Mouse (Mus musculus) liver, embryonic 11.5 days (tissue): Measurements from ENCODE around the gene Pnpla5. TPM values are rescaled to one million over a fixed set of nuclear protein-coding genes. Genes with fewer than 3 reads are reported as not detected.
A peak's percentile ranks its signal among the peaks of the same experiment; 100 is the strongest.

Experiments
- ATAC-seq: fragments of 200-750 bp; cut with Nextera tagmentation; replicated peaks from 2 replicates; pipeline ENCODE4 v1.8.0; 2017; ENCODE audit warnings: moderate number of reproducible peaks, mild to moderate bottlenecking, moderate TSS enrichment, moderate library complexity; ENCODE audit not compliant: low FRiP score
- DNase-seq: peaks from one replicate; pipeline ENCODE4 v3.0.0-alpha.2; 2017; ENCODE audit warnings: low spot score
- H3K27ac ChIP-seq: fragments of 300-500 bp; sonication (generic); 2 replicates; pipeline ENCODE4 v1.5.1; 2014; ENCODE audit warnings: mild to moderate bottlenecking, low read depth, low read length, control low read depth
- H3K27me3 ChIP-seq: fragments of 300-500 bp; sonication (generic); replicated peaks from 2 replicates; pipeline ENCODE4 v1.6.1; 2014; ENCODE audit warnings: low read length, mixed read lengths; ENCODE audit not compliant: control insufficient read depth, insufficient read depth
- H3K36me3 ChIP-seq: fragments of 300-500 bp; sonication (generic); 2 replicates; pipeline ENCODE4 v1.6.1; 2014; ENCODE audit warnings: mild to moderate bottlenecking, low read length, moderate library complexity, mixed read lengths; ENCODE audit not compliant: control insufficient read depth, insufficient read depth
- H3K4me1 ChIP-seq: fragments of 300-500 bp; sonication (generic); replicated peaks from 2 replicates; pipeline ENCODE4 v1.6.1; 2014; ENCODE audit warnings: low read length, mixed read lengths; ENCODE audit not compliant: control insufficient read depth, insufficient read depth
- H3K4me2 ChIP-seq: fragments of 300-500 bp; sonication (generic); 2 replicates; pipeline ENCODE4 v1.6.1; 2014; ENCODE audit warnings: mild to moderate bottlenecking, control low read depth, moderate library complexity
- H3K4me3 ChIP-seq: fragments of 300-500 bp; sonication (generic); 2 replicates; pipeline ENCODE4 v1.5.1; 2014; ENCODE audit warnings: low read depth, low read length, control low read depth
- H3K9ac ChIP-seq: fragments of 300-500 bp; sonication (generic); 2 replicates; pipeline ENCODE4 v1.6.1; 2014; ENCODE audit warnings: low read depth, low read length, control low read depth
- H3K9me3 ChIP-seq: fragments of 300-500 bp; sonication (generic); 2 replicates; pipeline ENCODE4 v1.6.1; 2016; ENCODE audit warnings: low read length, inconsistent platforms, mixed read lengths; ENCODE audit not compliant: control insufficient read depth
- WGBS: fragments of 180-500 bp; shearing (Covaris S2); extraction: QIAGEN DNeasy Blood & Tissue Kit; methylation state at CpG from one replicate; pipeline ENCODE4 v1.1.7; 2014; 5-methylcytosine and 5-hydroxymethylcytosine counted together
- microRNA-seq: library from miRNA; unstranded; fragments of <30 nt; microRNA quantifications from one replicate; pipeline ENCODE4, GENCODE M21; 2017; ENCODE audit warnings: borderline number of aligned reads
- polyA plus RNA-seq: library from polyadenylated mRNA; unstranded; fragments of >200 nt; fragmentation: Nextera tagmentation; extraction: Ambion mirVana; gene quantifications from 2 replicates; pipeline ENCODE4 v1.2.1, GENCODE M21; 2014

Gene Pnpla5
- polyA plus RNA-seq, 1 experiment from 2014 or later: not detected

DNA sequence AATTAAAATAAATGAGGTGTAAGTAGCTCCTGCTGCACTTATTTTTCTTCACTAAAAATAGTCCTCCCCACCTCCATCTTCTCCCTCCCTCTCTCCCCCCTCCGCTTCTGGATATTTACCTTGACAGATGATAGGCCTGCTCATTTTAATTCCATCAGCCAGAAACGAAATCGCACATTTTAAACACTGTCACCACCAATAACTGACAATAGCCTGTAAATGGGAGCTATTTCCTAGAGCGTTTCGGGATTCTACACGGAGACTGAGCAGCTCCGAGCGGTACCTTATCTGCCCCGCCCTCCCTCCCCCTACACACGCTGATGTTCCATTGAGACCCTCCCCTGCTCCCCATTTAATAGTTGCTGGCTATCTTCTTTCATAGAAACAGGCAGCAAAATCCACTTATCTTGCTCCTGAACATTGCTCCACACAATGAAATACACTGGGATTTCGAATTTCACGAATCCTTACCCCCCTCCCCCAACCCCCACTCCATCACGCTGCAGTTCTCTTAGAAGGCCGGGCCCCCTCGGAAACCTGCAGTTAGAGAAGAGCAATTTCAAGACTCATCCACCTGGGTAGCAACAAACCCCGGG lies 53.4 kb downstream of the Pnpla5 start:
- H3K9ac ChIP-seq: no peak overlapping the region
- WGBS: 9% methylated on average over 16 of the region's 16 CpGs
- no peaks in the 10 kb centered on the region for H3K4me1 ChIP-seq
- H3K4me2 ChIP-seq: peak overlapping the region; percentile 34
- ATAC-seq: no peak
- DNase-seq: no peak
- peaks cover 40% of the 10 kb centered on the region for H3K27me3 ChIP-seq
- H3K27ac ChIP-seq: no peak overlapping the region
- no peaks in the 10 kb centered on the region for H3K9me3 ChIP-seq
- no peak overlapping the region for H3K4me3 ChIP-seq
- H3K36me3 ChIP-seq: no peaks in the 10 kb centered on the region

DNA sequence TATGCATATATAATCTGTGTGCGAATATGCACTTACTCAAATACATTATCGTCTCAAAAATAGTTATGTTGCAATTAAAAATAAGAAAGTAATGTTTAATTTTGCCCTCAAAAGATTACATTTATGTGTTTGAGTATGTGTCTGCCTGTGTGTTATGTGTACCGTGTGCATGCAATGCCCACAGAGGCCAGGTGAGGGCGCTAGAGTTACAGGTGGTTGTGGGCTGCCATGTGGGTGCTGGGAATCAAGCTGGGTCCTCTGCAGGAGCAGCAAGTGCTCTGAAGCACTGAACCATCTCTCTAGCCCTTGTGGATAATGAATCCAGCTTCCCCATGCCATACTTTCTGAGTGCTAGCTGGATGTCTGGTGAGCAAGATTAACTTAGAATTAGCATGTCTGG lies 57.3 kb downstream of the Pnpla5 start:
- Histone ChIP-seq H3K4me3 (no peak overlapping the region), H3K9ac (no peak overlapping the region), H3K27ac (no peak overlapping the region), H3K9me3 (no peaks in the 10 kb centered on the region), H3K27me3 (peaks cover 34% of the 10 kb centered on the region), H3K4me2 (no peak overlapping the region), H3K4me1 (no peaks in the 10 kb centered on the region), H3K36me3 (no peaks in the 10 kb centered on the region)
- DNase-seq: no peak
- ATAC-seq: no peak
- 61% methylated on average over 4 of the region's 4 CpGs for WGBS

DNA sequence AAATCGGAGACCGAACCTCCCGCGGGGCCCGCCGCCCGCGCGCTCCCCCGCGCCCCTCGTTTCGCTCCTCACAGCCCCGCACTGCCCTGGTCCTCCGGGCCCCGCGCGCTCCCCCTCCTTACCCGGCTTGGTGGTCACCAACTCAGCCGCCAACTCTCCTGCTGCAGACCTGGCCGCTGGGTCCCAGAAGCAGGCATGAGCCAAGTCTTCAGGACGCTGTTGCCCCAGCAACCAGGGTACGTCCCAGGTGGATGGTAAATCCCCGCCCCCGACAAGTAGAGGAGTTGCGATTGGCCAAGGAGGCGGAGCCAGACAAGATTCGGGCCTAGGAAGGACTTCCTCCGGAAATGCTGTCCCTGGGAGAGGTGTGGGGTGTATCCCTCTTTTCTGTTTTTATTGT lies 57.8 kb downstream of the Pnpla5 start, which contains the start of gene Efcab6:
TSS of gene Efcab6 (minus strand) at position 240 of the 400 bp plus-strand sequence.
- H3K9ac ChIP-seq: no peak within 1 kb of the TSS
- peak within 1 kb of the TSS; percentile 43 for H3K4me2 ChIP-seq
- no peaks in the 10 kb centered on the region for H3K36me3 ChIP-seq
- H3K27me3 ChIP-seq: peaks cover 29% of the 10 kb centered on the region
- DNase-seq (no peak), ATAC-seq (no peak)
- no peaks in the 10 kb centered on the region for H3K4me1 ChIP-seq
- no peaks in the 10 kb centered on the region for H3K9me3 ChIP-seq
- no peak within 1 kb of the TSS for H3K27ac ChIP-seq
- 8% methylated on average over 29 of the region's 29 CpGs for WGBS
- 0 out of 2 replicates have a peak within 1 kb of the TSS, but pooled peaks have one; percentile 11 for H3K4me3 ChIP-seq

Small RNAs within 50 kb of the gene (microRNA-seq; reads per million reads assigned to microRNA genes)
- gene Mir6392: not detected

Other genes with a start within 250 kb of the Pnpla5 start
- not detected in 2 replicates for gene Efcab6, start 57.8 kb downstream of the Pnpla5 start, polyA plus RNA-seq
- gene Sult4a1, start 17.4 kb downstream of the Pnpla5 start, polyA plus RNA-seq: 0.81 and 0.88 TPM in 2 replicates
- gene Pnpla3, start 44.7 kb upstream of the Pnpla5 start, polyA plus RNA-seq: 1.4 and 2.3 TPM in 2 replicates
- 137 and 148 TPM in 2 replicates for gene Samm50, start 69.1 kb upstream of the Pnpla5 start, polyA plus RNA-seq
- gene Parvb, start 108.9 kb upstream of the Pnpla5 start, polyA plus RNA-seq: 13.9 and 15.4 TPM in 2 replicates
- 5.9 and 6.0 TPM in 2 replicates for gene Parvg, start 200.9 kb upstream of the Pnpla5 start, polyA plus RNA-seq